Mouse (Mus musculus) intestine, embryonic 14.5 days (tissue): Measurements from ENCODE around the gene Slc5a2. TPM values are rescaled to one million over a fixed set of nuclear protein-coding genes. Genes with fewer than 3 reads are reported as not detected.

ENCODE experiments used
- ATAC-seq: fragments of 200-750 bp; cut with Nextera tagmentation; replicated peaks from 2 replicates; pipeline ENCODE4 v1.8.0; 2017; ENCODE audit warnings: low read depth, moderate number of reproducible peaks, moderate TSS enrichment, moderate library complexity; ENCODE audit not compliant: low FRiP score, low TSS enrichment
- DNase-seq: peaks from one replicate; pipeline ENCODE4 v3.0.0-alpha.2; 2018; ENCODE audit warnings: low spot score
- H3K27ac ChIP-seq: fragments of 300-500 bp; sonication (generic); 2 replicates; pipeline ENCODE4 v1.5.1; 2014; ENCODE audit warnings: low read depth, mild to moderate bottlenecking, control low read depth
- H3K27me3 ChIP-seq: fragments of 300-500 bp; sonication (generic); replicated peaks from 2 replicates; pipeline ENCODE4 v1.6.1; 2014; ENCODE audit warnings: low read length, control low read depth; ENCODE audit not compliant: control insufficient read depth, insufficient read depth
- H3K36me3 ChIP-seq: fragments of 300-500 bp; sonication (generic); 2 replicates; pipeline ENCODE4 v1.6.1; 2014; ENCODE audit warnings: low read length, control low read depth; ENCODE audit not compliant: control insufficient read depth, insufficient read depth
- H3K4me1 ChIP-seq: fragments of 300-500 bp; sonication (generic); replicated peaks from 2 replicates; pipeline ENCODE4 v1.6.1; 2014; ENCODE audit warnings: low read length, control low read depth, mixed read lengths; ENCODE audit not compliant: control insufficient read depth, insufficient read depth
- H3K4me2 ChIP-seq: fragments of 300-500 bp; sonication (generic); 2 replicates; pipeline ENCODE4 v1.6.1; 2014; ENCODE audit warnings: low read length
- H3K4me3 ChIP-seq: fragments of 300-500 bp; sonication (generic); 2 replicates; pipeline ENCODE4 v1.5.1; 2014; ENCODE audit warnings: low read depth, low read length, control low read depth, mixed read lengths
- H3K9ac ChIP-seq: fragments of 300-500 bp; sonication (generic); 2 replicates; pipeline ENCODE4 v1.6.1; 2014; ENCODE audit warnings: mild to moderate bottlenecking, low read length
- H3K9me3 ChIP-seq: fragments of 300-500 bp; sonication (generic); 2 replicates; pipeline ENCODE4 v1.6.1; 2016; ENCODE audit warnings: low read length, control low read depth; ENCODE audit not compliant: control insufficient read depth
- WGBS: fragments of 180-500 bp; shearing (Covaris S2); extraction: QIAGEN DNeasy Blood & Tissue Kit; methylation state at CpG from one replicate; pipeline ENCODE4 v1.1.7; 2014; 5-methylcytosine and 5-hydroxymethylcytosine counted together
- polyA plus RNA-seq: library from polyadenylated mRNA; unstranded; fragments of >200 nt; fragmentation: Nextera tagmentation; extraction: Ambion mirVana; gene quantifications from 2 replicates; pipeline ENCODE4 v1.2.1, GENCODE M21; 2014

The Slc5a2 gene
- polyA plus RNA-seq, 1 experiment from 2014 or later = not detected

DNA sequence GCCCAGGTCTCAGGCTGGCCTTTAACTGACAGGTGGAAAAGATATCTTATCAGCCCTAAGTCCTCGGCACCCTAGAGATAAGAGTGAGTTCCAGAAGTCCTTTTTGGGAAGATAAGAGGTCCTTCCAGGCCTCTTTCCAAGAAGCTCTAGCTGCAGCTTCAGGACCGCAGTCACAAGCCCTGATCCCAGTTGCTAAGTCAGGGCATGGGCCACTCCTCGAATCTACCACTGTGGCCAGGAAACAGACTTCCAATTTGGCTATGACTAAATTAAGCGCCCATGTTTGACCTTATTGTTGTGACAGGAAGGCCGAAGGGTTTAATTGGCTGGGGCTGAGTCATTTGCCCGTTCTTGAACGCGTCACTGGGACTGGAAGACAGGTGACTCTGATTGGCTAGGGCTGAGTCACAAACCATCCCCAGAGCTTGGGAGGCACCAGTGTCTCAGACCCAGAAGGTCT is 44.8 kb downstream of the Slc5a2 start:
- H3K27me3 ChIP-seq = no peaks in the 10 kb centered on the region
- 50% methylated on average over 8 of the region's 8 CpGs for WGBS
- 0 out of 2 replicates have a peak overlapping the region, but pooled peaks have one; percentile 66 for H3K27ac ChIP-seq
- H3K36me3 ChIP-seq = no peaks in the 10 kb centered on the region
- ATAC-seq = no peak
- H3K9ac ChIP-seq = no peak overlapping the region
- no peak overlapping the region for H3K4me3 ChIP-seq
- no peak for DNase-seq
- peaks cover 11% of the 10 kb centered on the region; the same call in 1 of the 2 replicates for H3K4me1 ChIP-seq
- H3K4me2 ChIP-seq = no peak overlapping the region
- no peaks in the 10 kb centered on the region for H3K9me3 ChIP-seq

DNA sequence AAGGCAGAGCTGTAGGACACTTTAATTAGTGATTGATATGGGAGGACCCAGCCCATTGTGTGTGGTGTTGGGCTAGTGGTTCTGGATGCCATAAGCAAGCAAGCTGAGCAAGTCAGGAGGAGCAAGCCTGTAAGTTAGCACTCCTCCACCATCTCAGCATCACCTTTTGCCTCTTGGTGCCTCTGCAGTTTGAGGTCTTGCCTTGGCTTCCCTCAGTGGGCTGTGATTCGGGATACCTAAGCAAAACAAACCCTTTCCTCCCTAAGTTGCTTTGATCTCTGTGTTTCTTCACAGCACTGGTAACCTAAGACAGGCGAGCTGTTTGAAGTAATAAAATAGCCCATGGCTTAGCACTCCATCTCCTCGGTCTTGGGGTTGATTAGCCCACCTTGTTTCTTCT is 45.8 kb downstream of the Slc5a2 start:
- Histone ChIP-seq H3K4me1 (peaks cover 11% of the 10 kb centered on the region; the same call in 1 of the 2 replicates), H3K4me3 (no peak overlapping the region), H3K9ac (no peak overlapping the region), H3K9me3 (no peaks in the 10 kb centered on the region), H3K4me2 (no peak overlapping the region), H3K27me3 (no peaks in the 10 kb centered on the region), H3K27ac (no peak overlapping the region), H3K36me3 (no peaks in the 10 kb centered on the region)
- DNase-seq = no peak
- 39% methylated on average over 3 of the region's 3 CpGs for WGBS
- ATAC-seq = no peak

DNA sequence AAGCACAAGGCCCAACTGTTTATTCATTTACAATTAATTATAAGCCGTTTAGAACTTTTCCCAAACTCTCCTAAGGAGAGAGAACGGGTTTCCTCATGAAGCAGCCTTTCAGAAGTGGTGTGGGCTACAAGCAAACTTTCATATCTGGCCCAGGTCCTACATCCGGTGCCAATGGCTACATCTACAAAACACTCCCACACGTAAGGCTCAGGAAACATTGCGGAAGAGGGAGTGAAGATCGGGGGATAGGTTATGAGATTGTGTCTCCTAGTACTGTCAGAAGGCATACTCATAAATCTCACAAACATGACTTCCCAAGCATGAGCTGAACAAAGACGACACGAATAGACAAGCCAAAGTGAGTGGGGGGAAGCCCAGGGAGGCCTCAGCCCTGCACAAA is 46.4 kb downstream of the Slc5a2 start:
- Histone ChIP-seq H3K9ac (no peak overlapping the region), H3K4me1 (peaks cover 11% of the 10 kb centered on the region; the same call in 1 of the 2 replicates), H3K4me3 (no peak overlapping the region), H3K27ac (no peak overlapping the region), H3K27me3 (no peaks in the 10 kb centered on the region), H3K36me3 (no peaks in the 10 kb centered on the region), H3K4me2 (no peak overlapping the region), H3K9me3 (no peaks in the 10 kb centered on the region)
- ATAC-seq = no peak
- no peak for DNase-seq
- 63% methylated on average over 8 of the region's 8 CpGs for WGBS

DNA sequence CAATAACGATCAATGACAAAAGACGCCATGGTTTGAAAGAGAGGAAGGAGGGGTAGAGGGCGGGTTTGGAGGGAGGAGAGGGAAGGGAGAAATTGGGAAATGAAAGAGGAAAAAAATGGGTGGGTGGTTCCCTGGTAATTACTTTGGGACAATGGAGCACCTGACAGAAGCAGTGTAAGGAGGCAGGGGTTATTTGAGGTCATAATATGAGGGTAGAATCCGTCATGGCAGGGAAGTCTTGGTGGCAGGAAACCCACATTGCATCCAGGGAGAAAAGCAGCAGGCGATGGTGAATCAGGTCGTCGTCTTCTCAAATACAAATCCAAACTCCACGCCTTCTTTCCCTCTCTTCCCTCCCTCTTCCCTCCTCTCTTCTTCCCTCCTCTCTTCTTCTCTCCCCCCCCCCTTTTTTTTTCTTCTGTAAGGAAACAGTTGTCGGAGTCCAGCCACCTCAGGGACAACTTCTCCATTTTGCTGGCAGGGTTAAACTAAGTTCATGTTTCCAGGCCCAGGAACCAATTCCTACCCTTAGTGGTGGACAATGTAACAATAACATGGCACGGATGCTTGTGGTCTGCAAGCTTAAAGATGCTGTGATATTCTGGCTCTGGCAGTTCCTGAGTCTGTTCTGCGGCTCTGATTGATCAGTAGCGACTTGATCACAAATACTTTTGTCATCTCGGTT is 47.1 kb downstream of the Slc5a2 start:
- Histone ChIP-seq H3K27ac (no peak overlapping the region), H3K4me3 (no peak overlapping the region), H3K4me2 (no peak overlapping the region), H3K36me3 (no peaks in the 10 kb centered on the region), H3K9me3 (no peaks in the 10 kb centered on the region), H3K4me1 (peaks cover 11% of the 10 kb centered on the region; the same call in 1 of the 2 replicates), H3K27me3 (no peaks in the 10 kb centered on the region), H3K9ac (no peak overlapping the region)
- 73% methylated on average over 13 of the region's 13 CpGs for WGBS
- ATAC-seq = no peak
- DNase-seq = no peak

DNA sequence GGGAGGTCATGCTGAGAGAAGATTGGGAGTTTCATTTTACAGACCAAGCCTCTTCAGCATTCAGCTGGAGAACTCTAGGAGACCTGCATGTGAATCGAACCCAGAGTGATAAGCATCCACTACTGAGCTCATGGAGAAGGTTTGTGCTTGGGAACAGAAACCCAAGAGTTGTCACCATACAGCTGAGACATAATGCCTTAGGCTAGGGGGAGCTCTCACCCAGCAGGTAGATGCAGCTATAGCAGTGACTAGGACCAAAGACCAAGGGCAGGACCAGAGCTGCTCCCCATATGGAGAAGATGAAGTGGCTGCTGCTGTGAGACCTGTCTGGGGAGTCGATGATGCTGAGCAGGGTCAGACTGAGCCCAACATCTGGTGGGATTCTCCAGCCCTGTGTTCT is 48.1 kb downstream of the Slc5a2 start:
- H3K36me3 ChIP-seq = no peaks in the 10 kb centered on the region
- no peaks in the 10 kb centered on the region for H3K27me3 ChIP-seq
- DNase-seq (no peak), ATAC-seq (no peak)
- no peak overlapping the region for H3K27ac ChIP-seq
- WGBS = 80% methylated on average over 2 of the region's 2 CpGs
- H3K4me3 ChIP-seq = no peak overlapping the region
- peaks cover 11% of the 10 kb centered on the region; the same call in 1 of the 2 replicates for H3K4me1 ChIP-seq
- H3K9me3 ChIP-seq = no peaks in the 10 kb centered on the region
- H3K9ac ChIP-seq = no peak overlapping the region
- H3K4me2 ChIP-seq = no peak overlapping the region

DNA sequence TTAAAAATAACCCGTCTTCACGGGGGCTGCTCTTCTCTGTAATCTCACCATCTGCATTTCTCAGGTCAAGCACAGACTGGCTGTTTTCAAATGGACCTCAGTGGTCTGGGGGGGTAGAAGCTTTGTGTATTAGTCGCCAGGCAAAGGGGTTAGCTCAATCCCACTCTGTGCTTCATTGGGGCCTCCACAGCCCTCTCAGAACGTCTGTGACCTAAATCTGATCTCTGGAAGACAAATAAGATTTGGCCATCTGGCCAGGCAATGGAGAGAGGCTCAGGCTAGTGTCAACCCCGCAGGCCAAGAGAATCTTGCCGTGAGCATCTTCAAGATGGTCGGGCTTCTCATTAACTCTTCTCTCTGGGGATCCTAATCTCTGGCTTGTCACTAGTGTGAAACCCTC is 49.0 kb downstream of the Slc5a2 start:
- Histone ChIP-seq H3K4me2 (no peak overlapping the region), H3K9ac (no peak overlapping the region), H3K4me3 (no peak overlapping the region), H3K4me1 (peaks cover 17% of the 10 kb centered on the region), H3K9me3 (no peaks in the 10 kb centered on the region), H3K27me3 (no peaks in the 10 kb centered on the region), H3K36me3 (no peaks in the 10 kb centered on the region), H3K27ac (no peak overlapping the region)
- WGBS = 76% methylated on average over 7 of the region's 7 CpGs
- DNase-seq = no peak
- no peak for ATAC-seq

DNA sequence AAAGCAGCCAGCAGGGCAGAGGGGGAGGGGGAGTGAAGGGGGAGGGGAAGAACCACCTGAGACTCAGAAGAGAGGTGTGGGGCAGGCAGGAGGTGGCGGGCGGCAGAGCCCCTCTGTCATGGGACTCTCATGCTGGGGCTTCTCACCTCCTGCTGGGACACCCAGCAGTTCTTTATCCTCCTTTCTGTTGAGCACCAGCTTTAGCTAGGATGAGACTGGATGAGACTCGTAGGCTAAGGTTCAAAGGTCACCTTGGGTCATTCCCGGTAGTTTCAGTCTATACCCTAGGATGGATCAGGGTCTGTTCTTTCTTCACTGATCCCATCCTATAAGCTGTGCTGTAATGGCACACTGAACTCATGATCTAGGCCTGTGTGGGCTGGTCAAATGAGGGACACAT is 51.6 kb downstream of the Slc5a2 start:
- Histone ChIP-seq H3K36me3 (no peaks in the 10 kb centered on the region), H3K4me2 (no peak overlapping the region), H3K9me3 (no peaks in the 10 kb centered on the region), H3K27ac (no peak overlapping the region), H3K4me3 (no peak overlapping the region), H3K4me1 (peaks cover 22% of the 10 kb centered on the region), H3K27me3 (no peaks in the 10 kb centered on the region), H3K9ac (no peak overlapping the region)
- WGBS = 56% methylated on average over 4 of the region's 4 CpGs
- no peak for ATAC-seq
- no peak for DNase-seq

DNA sequence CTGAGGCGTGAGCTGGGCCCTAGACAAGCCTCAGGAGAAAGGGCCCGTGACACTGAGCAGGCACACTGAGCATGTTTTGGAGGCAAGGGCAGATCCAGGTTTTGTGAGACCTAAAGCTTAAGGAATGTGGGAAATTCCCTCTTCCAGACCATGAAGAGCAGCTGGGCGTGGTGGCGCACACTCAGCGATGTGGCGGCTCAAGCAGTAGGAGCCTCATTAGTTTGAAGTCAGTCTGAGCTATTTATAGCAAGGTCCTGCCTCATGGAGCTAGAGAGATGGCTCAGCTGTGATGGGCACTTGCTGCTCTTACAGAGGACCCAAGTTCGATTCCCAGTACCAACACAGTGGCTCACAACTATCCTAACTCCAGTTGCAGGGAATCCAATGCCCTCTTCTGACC is 53.7 kb downstream of the Slc5a2 start:
- H3K27me3 ChIP-seq = no peaks in the 10 kb centered on the region
- H3K4me3 ChIP-seq = no peak overlapping the region
- ATAC-seq (no peak), DNase-seq (no peak)
- H3K4me1 ChIP-seq = peaks cover 22% of the 10 kb centered on the region
- H3K9me3 ChIP-seq = no peaks in the 10 kb centered on the region
- 66% methylated on average over 7 of the region's 7 CpGs for WGBS
- H3K9ac ChIP-seq = no peak overlapping the region
- H3K27ac ChIP-seq = peak overlapping the region; percentile 97; the same call in 1 of the 2 replicates
- H3K4me2 ChIP-seq = no peak overlapping the region
- no peaks in the 10 kb centered on the region for H3K36me3 ChIP-seq

DNA sequence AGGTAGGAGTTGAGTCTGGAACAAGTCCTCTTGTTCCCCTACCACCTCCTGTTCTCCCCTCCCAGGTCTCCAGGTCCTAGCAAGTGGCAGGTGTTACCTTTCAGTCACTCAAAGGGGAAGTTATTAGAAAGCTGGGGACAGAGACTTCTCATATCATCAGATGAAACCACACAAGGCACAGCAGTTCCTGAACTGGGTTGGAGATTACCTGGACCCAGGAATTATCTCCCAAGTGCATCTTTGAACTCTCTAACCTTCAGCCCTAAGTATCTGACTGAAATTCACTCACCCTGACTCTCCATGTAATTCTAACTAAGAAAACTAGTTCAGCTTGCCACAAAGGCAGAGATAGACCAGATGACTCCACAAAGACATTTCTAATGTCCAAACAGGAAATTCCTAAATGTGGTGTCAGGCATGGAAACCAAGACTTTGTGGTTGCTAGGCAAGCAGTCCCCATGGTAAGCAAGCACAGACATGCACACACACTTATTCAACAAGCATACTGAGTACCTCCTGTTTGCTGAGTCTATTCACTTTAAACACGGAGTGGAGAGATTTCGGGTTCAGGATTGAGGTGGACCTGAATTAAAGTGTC is 54.9 kb downstream of the Slc5a2 start:
- 0 out of 2 replicates have a peak, but pooled peaks have one; percentile 51 for ATAC-seq

More for the DNA sequence above, 54.9 kb downstream of the Slc5a2 start:
- no peak for DNase-seq
- WGBS = 33% methylated on average over 2 of the region's 2 CpGs
- peak overlapping the region; percentile 26 for H3K4me2 ChIP-seq
- no peaks in the 10 kb centered on the region for H3K9me3 ChIP-seq
- H3K36me3 ChIP-seq = no peaks in the 10 kb centered on the region
- peaks cover 22% of the 10 kb centered on the region for H3K4me1 ChIP-seq
- H3K27me3 ChIP-seq = no peaks in the 10 kb centered on the region
- no peak overlapping the region for H3K4me3 ChIP-seq
- peak overlapping the region; percentile 97 for H3K27ac ChIP-seq
- H3K9ac ChIP-seq = no peak overlapping the region
